Mouse (Mus musculus): Measurements from ENCODE around the gene Camkk1. TPM values are rescaled to one million over a fixed set of nuclear protein-coding genes. Genes with fewer than 3 reads are reported as not detected.
A peak's percentile ranks its signal among the peaks of the same experiment; 100 is the strongest.

The Camkk1 gene
- total RNA-seq, 2 experiments from 2014 or later, result 2.6 to 5.1 TPM

DNA sequence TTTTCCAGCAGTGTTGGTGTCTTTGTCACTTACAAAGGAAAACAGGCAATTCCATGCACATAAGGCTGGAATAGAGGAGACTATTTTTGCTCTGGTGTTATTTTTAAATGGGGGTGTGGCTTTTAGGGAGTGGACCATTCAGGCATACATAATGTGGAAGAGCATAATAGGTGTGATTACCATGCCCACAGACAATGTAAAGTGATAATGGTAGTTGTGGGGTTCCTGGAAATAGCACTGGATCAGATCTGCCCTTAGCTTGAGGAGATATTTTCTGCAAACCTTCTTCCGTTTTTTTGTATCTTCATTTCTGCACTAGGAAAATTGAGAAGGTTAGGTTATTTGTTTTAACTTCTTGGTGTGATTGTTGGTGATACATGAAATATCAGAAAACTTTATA, 34.0 kb downstream of the Camkk1 start:
- no peak for DNase-seq

DNA sequence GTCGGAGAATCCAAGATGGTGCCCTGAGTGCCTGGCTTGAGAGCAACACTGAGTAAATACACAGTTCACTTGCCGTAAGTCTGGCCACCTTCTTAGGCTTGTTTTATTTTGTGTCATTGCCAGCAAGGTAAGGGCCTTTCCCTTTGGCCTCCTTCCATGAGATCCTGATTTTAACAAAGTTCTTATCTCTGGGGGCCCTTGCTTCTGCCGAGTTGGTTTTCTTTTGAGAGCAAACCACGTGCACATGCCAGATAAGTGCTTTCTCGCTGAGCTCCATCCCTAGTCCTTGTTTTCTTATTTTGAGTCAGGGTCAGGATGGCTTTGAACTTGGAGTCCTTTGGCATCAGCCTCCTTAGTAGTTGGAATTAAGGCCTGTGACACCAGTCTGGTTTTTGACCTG, 38.9 kb downstream of the Camkk1 start:
- no peak for DNase-seq

DNA sequence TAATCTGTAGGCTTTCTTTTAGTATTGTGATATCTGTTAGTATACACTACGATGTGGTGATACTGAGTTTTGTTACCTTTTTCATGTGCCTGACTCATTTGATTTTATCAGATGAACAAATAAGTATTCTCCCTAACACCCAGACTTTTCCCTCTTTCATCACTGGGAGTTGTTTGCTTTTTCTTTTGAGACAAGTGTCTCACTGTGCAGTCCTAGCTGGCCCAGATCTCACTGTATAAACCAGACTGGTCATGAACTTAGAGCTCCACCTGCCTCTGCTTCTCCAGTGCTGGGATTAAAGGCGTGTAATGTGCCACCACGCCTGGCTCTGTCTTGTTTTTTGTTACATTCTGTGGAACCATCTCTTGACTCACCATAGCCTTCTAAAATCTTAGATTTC, 40.8 kb downstream of the Camkk1 start:
- DNase-seq, result no peak

DNA sequence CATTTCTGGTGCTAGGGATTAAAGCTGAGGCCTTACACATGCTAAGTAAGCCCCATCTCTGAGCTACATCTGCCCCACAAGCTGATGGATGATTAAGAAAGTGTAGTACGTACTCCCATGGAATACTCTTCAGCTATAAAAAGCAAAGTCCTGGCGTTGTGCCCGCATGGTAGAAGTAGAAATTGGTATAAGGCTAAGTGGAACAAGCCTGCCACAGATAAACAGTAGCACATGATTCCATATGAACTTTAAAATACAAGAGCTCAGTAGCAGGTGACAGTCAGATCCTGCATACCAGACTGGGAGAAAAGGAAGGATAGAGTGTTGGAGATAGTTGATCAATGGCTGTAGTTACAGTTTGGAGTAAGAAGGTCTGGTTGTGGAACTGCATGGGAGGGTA, 42.6 kb downstream of the Camkk1 start:
- no peak for DNase-seq

DNA sequence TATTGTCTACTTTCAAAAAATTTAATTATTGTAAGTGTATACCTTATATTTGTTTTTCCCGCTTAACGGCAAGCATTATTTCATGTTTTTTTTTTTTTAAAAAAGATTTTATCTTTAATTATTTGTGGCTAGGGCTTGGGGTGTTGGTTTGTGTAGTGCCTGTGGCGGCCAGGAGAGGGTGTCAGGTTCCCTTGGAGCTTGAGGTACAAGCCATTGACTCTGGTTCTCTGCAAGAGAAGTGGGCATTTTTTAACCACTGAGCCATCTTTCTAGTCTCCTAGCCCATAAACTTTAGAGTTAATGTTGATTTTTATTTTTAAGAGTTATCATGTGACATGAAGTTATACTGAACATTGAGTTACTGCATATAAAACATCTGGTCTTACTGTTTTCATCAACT, 53.0 kb downstream of the Camkk1 start:
- peak; percentile 36 to 62 for DNase-seq

DNA sequence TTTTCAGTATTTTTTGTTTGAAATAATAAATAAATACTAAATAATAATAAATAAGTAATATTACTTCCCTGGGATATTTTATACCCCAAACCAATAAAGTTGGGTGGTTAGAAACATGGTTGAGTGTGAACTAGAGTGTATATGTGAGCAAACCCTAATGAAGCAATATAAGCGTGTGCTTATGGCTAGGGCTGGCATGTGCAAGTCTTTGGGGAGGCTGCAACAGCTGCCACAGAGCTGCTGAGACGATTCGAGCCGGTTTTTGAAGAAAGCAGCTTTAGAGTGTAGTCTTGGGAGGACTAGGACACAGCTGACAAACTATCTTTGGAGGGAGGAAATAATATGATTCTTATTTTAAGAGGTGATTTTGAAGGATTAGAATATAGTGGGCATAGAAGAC, 57.5 kb downstream of the Camkk1 start:
- DNase-seq, result no peak

DNA sequence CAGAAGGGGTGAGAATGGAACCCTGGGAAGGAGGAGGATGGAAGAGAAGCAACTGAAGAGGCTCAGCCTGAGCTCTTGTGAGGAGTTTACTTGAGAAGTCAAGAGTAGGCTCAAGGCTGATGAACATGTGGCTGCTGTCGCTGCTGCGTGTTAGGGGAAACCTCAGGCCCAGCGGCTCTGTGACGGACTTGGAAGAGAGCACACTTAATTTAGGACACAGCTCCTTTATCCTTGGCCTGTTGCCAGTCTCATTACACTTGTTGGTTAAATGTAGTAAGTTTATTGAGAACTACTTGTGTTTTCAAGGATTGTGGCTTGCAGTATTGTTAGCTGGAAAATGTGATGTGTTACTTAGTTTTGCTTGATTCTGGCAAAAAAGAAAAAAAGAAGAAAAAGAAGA, 57.9 kb downstream of the Camkk1 start:
- DNase-seq, result no peak

DNA sequence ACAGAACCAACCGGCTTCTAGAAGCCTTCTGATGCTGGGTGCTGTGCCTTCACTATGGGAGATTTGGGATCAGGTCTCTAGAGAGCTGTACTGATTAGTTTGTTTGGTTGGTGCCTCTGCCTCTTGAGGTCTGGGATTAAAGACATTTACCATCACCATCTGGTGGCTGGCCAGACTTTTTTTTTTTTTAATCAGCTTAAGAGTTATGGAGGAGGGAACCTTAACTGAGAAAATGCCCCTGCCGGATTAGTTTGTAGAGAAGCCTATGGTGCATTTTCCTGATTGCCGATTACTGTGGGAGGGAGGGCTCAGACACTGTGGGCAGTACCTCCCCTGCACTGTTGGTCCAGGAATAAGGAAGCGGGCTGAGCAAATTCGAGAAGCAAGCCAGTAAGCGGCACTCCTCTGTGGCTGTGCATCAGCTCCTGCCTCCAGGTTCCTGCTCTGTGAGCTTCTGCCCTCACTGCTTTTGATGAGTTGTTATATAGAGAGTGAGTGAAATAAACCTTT, 58.5 kb downstream of the Camkk1 start:
- no peak for DNase-seq

DNA sequence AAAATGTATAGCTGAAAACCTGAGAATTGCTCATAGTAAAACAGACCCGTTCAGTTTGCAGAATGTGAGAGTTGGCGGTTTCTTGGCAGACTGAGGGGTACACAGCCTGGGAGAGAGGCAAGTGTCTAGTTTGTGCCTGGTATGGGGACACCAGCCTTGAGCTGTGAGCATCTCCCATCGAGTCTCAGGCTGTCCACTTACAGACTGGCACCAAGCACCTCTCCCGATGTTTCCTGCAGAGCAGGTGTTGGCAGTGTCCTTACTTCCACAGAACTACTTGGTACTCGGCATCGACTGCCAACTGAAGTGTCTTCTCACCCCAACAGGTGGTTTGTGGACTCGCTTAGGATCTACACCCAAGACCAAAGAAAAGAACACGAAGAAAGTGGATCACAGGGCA, 59.8 kb downstream of the Camkk1 start:
- no peak for DNase-seq

DNA sequence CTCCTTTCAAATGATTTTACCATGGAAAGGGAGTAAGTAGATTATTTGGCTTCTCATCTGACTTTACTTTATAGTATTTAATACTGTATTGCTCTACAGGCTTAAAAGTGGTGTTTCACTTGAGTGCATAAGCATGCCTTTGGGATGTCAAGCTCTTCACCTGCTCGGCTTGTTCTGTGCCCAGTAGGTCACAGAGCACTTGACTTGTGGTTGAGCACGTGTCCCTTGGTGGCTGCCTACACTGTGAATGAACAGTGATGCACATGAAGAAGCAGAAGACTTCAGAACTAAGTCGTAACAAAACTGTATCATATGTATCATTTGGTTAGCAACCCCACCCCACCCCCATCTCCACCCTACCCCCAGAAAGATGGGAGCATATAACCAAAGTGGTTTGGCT, 61.5 kb downstream of the Camkk1 start:
- DNase-seq, result no peak

DNA sequence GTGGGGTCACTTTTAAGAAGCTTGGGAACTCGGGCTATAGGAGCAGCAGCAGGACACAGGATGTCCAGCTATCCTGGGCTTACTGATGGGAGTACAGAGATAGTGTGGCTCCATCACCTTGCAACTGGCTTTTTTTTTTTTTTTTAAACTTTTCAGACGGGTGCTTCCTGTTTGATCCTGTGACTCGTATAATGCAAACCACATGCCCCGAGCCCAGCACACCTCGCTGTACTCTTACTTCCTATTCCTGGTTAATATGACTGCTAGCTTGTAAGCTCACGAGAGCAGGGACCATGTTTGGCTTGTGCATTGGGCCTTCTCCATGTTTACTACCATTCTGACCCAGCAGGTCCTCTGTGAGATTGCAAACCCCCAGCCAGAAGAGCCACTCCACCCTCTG, 65.5 kb downstream of the Camkk1 start:
- no peak for DNase-seq

DNA sequence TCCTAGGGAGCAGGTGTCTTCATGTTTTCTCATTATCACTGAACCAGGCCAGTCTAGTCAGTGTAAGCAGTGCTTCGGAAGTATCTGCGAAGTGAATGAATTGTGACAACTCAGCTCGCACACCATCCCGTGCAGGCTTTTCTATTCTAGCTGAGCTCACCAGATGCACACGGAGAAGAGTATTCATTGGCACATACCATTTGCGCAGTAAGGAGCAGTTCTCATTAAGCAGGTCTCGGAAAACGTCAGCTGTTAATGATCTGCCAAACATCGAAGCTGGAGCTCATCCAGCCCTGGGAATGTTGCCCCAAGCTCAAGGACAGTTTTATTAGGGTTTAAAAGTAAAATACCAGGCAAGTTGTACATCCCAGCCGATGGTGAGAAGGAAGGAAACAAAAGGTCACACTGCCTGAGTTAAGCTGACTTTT, 66.0 kb downstream of the Camkk1 start:
- DNase-seq, result peak; percentile 32 to 42

DNA sequence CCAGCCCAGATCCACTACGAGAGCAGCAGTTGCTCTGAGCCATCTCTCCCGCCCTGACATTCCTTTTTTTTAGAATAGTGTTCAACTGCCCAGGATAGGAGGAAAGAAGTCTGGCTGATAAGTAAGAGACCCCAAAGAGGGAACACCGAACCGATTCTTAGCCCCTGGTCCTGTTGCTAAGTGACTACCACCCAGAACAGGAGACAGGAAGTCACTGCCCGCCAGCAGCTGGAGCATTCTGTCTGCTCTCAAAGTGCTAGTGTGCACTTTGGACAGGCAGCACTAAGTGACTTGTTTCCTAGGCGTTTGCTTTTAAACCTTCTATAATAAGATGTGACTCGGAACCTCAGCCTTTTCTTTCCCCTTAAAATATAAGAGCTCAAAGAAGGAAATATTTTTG, 66.6 kb downstream of the Camkk1 start:
- DNase-seq, result no peak

DNA sequence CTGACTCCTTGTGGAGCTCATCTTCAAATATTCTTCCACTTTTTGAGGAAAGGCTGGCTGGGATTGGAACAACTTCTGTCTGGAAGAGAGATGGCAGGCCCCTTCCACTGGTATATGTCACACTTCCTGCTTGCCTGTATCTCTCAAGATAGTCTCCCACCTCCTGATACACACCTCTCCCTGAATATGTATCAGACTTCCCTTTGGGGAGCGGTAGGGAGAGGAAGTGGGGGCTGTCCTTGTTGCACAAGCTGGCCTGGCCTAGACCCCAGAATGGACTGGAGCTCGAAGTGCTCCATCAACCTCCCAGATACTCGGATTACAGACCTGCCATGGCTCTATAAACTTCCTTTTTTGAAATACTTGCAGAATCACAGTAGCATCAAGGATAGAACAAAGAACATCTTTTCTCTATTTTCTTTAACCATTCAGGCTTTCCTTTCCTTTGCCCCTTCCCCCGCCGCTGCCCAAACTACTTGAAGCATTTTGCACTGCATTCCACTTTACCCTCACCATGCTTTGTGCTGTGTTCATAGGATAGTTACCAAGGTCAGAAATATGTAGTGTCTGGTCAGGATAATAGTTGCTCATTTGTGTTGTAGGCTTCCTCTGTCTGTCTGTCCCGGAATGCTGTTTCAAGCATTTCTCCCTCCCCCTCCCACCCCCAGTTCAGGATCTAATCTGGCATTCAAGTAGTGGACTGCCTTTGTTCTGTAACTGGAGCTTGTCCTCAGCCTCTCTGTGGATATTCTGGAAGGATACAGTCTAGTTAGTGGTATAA, 69.1 kb downstream of the Camkk1 start:
- DNase-seq, result no peak

DNA sequence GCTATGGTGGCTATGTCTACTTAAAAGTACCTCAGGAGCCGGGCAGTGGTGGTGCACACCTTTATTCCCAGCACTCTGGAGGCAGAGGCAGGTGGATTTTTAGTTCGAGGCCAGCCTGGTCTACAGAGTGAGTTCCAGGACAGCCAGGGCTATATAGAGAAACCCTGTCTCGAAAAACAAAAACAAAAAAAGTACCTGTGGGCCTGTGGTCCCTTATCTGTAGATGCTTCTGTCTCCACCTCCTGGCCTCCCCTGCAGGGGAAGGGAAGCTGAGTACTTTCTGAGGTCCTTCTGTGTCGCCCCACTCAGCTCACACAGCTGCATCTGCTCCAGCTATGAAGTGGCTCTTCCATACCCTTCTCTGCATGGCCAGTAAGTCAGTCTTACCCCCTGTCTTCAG, 71.5 kb downstream of the Camkk1 start, which contains the start of gene Itgae:
Itgae (plus strand) TSS at position 301 of the 400 bp plus-strand sequence.
- no peak for DNase-seq

DNA sequence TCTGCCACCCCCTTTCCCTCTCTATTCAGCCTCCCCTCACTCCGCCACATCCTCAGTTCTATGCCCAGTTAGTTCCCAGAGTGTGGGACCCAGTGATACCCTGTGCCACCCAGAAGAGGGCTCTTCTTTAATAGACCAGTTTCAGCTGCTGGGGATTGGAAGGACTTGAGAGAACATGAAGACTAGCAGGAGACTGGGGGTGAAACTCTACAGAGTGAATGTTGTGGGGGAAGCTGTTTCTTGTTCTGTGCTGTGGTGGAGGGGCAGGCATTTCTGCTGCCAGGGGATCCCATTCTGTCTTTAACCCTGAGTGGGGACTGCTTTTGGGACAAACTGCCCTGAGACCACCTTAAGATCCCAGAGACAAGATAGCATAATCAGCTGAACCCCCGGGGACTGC, 72.0 kb downstream of the Camkk1 start:
- DNase-seq, result no peak

Other genes with a start within 250 kb of the Camkk1 start
- 10 to 100 TPM; 18.1 to 25.2 TPM for gene Cyb5d2, start 222.9 kb upstream of the Camkk1 start, total RNA-seq (2021)
- 10 to 100 TPM; 35.8 to 37.7 TPM for gene Zzef1, start 222.8 kb upstream of the Camkk1 start, total RNA-seq (2021)
- 1 to 10 TPM; 7.2 to 8.2 TPM for gene Atp2a3, start 57.8 kb upstream of the Camkk1 start, total RNA-seq (2021)
- under 1 TPM; 0.33 to 0.70 TPM for gene P2rx1, start 19.9 kb upstream of the Camkk1 start, total RNA-seq (2021)
- 10 to 100 TPM; 11.0 to 12.0 TPM for gene Ncbp3, start 28.8 kb downstream of the Camkk1 start, total RNA-seq (2021)
- under 1 TPM; 0.50 to 0.59 TPM for gene Itgae, start 71.6 kb downstream of the Camkk1 start, total RNA-seq (2021)
- under 1 TPM; 0.93 to 0.95 TPM for gene Haspin, start 119.3 kb downstream of the Camkk1 start, total RNA-seq (2021)
- 1 to 10 TPM; 5.1 to 6.5 TPM for gene P2rx5, start 141.4 kb downstream of the Camkk1 start, total RNA-seq (2021)
- 10 to 100 TPM; 83.0 to 85.0 TPM for gene Emc6, start 158.0 kb downstream of the Camkk1 start, total RNA-seq (2021)
- gene Tax1bp3, start 158.1 kb downstream of the Camkk1 start, total RNA-seq (2021), result 10 to 100 TPM; 74.5 to 79.4 TPM
- gene Ctns, start 180.0 kb downstream of the Camkk1 start, total RNA-seq (2021), result 10 to 100 TPM; 14.3 to 16.8 TPM
- 10 to 100 TPM in 1 of 2 experiments, 1 to 10 TPM in 1; 8.8 to 13.2 TPM for gene Shpk, start 180.5 kb downstream of the Camkk1 start, total RNA-seq (2021)
- under 1 TPM; 0.13 to 0.36 TPM for gene Trpv1, start 215.3 kb downstream of the Camkk1 start, total RNA-seq (2021)
- gene Trpv3, start 248.4 kb downstream of the Camkk1 start, total RNA-seq (2021), result under 1 TPM; 0.07 to 0.20 TPM

Measured in adrenal gland, postnatal 36 days (tissue).